Mouse (Mus musculus) ovary, postnatal 36 days (tissue): ENCODE results near the gene Gm49673.
"Not testable (repeated sequence)": the region's sequence is repeated elsewhere in the genome, so short reads cannot be mapped to it uniquely, and the experiment has no call there.

Source experiments
- DNase-seq: peaks from one replicate; pipeline ENCODE4 v3.0.0; 2022; ENCODE audit warnings: low spot score, mixed read lengths

The Gm49673 gene

DNA sequence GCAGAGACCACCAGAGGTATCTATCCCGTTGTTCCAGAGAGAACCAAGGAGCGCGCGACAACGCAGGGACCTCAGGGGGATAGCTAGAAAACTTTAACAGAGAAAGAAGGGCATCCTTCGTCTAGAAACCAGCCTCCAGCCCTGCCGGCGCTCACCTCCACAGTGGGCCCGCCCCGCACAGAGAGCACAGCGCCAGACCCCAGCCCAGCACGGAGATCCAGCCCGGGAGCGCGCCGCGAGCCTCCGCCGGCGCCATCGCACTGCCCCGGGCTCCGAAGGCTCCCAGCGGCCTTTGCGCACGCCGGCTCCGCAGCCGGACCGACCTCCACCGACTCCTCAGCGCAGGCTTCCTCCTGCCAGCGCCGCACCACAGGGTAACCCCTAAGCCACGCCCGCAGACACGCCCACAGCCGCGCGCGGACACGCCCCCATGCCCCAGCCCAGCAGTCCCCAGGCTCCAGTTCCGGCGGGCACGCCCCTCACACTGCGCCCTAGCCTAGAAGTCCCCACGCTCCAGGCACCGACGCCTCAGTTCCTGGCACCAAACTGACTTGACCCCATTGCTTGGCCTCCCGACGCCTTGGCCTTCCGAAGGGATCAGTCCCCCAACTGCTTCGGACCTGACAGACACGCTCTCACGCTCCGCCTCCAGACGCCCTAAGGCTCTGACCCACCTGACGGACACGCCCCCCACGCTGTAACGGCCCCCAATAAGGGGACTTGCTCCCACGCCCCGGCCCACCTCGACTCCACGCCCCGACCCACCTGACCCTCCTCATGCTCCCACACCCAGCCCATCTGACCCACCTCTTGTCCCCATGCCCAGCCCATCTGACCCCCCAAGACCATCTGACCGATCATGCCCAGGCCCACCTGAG is at the start of gene Gm49673, which contains the start of gene Rnaset2a:
Gene Gm49673 (minus strand): TSS at position 350 of the 878 bp plus-strand sequence.
Gene Rnaset2a (minus strand): TSS at position 659 of the 878 bp plus-strand sequence.
- DNase-seq, result peak; percentile 52

GRCm38 (mm10) chr17:8195685-8196376 is 48.2 kb upstream of the Gm49673 start:
- DNase-seq, result no peak

DNA sequence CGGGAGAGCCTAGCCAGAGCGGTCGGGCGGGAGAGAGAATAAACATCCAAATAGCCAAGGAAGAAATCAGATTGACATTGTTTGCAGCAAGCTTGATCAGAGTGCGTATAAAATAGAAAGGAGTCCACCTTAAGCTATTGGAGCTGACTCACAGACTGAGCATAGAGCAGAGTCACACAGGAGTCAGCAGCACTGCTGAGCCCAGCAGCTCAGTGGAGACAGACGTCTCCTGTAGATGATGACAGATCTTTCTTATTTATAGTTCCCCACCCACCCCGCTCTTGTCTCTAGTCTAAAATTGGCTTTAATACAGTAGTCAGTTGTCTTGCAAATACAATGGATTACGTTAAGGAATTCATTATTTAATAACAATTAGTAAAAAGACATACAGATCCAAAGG is 46.1 kb upstream of the Gm49673 start:
- no peak for DNase-seq

DNA sequence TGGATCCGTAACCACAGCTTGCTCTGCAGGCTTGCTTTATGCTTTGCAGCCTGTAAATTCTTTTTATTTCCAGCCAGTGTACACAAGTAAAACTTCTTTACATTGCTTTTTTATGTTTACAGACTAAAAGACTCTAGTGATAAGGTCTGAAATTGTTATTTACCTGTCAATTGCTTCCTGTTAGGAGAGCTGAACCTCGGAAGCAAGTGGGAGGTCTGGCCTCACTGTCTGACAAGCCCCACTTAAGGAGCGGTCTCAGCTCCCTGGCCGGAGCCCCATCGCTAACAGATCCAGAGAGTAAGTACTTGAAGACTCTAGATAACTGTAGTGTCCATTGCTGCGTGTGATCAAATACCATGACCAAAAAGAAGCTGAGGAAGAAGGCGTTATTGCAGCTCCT is 36.6 kb upstream of the Gm49673 start:
- no peak for DNase-seq

DNA sequence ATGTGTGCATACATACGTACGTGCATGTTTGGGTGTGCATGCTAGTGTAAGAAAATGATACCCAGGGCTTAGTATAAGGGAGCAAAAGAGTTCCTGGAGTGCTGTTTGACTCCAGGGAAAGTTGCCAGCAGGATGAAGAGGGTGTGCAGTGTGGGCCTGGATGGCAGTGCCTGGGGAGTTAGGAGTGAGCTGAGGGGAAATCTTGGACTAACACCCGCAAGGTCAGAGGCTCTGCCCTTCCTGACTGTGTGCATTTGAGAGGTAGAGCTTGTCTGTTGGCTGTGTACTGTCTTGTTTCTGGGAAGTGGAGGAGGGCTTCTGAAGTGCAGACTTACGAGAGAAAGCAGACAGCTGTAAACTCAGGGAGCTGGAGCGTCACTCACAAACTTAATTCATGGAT is 36.2 kb upstream of the Gm49673 start:
- no peak for DNase-seq

DNA sequence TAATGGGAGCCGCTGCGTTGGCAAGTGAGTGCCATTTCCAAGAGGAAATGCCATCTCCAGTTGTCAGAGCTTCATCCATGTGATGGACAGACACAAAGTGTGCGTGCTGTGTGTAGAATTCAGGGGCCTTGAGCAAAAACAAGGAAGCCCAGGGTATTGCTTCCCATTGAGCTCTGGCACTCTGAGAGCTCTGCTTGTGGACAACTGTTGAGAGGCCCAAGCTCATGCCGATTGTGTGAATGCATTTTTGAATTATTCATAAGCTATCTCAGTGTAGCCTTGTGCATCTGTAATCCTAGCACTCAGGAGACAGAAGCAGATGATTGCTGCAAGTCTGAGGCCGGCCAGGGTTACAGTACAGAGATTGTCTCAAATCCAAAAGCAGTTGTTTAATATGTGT is 29.5 kb upstream of the Gm49673 start:
- DNase-seq, result no peak

GRCm38 (mm10) chr17:8171081-8171480 is 23.5 kb upstream of the Gm49673 start:
- DNase-seq, result no peak

DNA sequence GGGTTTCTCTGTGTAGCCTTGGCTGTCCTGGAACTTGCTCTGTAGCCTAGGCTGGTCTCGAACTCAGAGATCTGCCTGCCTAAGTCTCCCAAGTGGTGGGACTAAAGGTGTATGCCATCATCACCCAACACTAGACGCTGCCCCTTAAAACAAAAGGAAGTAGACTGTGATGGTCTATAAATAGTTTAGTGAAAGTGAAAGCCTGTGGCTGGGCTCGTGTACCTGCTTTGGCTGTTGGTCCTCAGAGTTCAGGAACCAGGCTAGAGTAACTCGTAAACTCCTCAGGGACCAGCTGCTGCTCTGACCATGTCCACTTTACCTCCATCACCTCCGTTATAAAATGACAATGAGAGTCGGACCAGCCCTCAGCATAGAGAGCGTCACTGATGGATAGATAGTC is 22.7 kb upstream of the Gm49673 start:
- DNase-seq, result no peak

DNA sequence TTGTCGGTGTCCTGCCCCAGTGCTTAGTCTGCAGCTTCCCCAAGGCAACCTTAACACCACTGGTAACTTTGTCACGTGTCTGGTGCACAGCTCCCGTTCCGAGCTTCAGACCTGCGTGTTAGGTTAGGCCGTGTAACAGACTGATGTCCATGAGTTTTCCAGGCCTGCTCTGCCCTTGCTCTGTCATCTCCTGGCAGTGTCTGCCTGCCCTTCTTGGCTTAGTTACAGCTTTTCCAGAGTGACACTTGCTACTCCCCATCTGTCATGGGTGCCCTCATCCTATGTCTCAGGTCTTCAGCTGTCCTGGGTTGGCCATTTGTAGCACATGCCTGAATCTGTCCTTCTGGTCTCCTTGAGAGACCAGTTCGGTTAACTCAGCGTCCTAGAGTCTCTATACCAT is 19.8 kb upstream of the Gm49673 start:
- DNase-seq, result not testable (repeated sequence)

DNA sequence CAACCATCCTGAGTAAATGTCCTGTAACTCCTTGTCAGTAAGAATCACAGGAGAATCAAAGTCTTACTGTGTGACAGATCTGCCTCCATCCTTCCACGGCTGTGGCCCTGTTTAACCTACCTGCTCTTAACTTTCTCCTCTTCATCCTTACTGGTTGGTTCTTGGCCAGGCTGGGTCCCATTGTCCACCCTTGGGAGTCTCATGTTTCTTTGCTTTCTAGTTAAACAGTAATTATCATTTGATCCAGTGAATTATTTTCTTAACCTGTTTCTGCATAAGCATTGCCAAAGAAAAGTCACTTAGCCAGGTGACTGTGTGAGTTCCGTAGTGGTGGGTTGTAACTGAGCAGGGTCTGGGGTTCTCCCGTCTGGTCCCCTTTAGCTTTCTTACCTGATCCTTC is 18.9 kb upstream of the Gm49673 start:
- not testable (repeated sequence) for DNase-seq

DNA sequence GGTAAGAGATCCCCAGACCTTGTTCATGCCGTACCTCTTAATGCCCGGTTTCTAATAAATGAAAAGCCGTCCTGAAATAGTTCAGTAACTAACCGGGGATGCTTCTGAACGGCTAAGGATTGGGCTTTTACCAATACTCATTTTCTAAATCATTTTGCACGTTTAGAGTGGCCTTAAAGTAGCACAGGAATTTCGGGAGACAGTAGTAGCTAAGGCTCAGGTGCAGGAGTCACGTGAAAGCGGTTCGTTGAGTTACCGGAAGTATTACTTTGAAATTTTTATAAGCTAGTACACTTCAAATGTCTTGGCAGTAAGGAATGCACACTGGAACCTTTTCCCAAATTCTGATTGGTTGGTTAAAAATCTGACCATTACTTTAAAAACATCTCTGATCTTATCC is 18.4 kb upstream of the Gm49673 start:
- not testable (repeated sequence) for DNase-seq

GRCm38 (mm10) chr17:8165608-8165945 is 18.0 kb upstream of the Gm49673 start:
- peak; percentile 48 for DNase-seq

DNA sequence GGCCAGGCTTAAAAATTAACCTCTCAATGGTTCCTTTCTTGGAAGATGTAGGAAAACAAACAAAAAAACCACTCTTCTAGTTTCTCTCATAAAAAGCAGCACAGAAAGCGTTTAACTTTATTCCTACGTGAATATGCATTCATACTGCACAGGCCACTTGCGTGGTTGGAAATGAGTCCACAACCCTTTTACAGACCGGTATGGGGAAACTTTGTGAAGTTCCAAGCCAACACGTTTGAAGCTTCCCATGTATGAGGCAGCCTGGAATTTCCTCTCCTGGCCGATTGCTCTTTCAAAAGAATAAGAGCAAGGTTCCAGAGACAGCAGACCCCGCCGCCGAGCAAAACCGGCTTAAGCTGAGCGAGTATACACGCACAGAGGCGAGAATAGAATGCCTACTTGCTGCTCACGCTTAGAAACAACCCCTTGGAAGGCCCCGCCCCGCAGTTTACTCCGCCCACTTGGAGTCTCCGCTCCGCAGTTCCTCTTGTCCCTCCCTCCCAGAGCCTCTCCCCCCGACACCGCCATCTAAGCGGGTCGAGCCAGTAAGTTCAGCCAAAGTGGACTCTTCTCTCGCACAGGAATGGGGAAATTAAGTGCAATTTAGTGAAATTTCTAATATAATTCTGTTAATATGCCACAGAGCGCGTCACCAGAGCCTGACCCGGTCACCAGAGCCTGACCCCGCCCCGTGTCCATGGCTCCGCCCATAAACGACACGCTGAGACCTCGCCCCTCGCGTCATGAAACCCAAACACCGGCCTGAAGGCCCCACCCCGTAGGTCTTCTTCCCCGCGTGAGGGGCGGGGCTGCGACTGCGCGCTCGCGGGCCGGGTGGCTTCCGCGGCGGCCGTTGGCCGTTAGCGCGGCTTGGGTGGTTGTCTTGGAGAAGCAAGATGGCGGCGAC is 17.4 kb upstream of the Gm49673 start, which contains the start of gene Fgfr1op:
Gene Fgfr1op (plus strand): TSS at position 801 of the 907 bp plus-strand sequence.
- peak; percentile 68 for DNase-seq

DNA sequence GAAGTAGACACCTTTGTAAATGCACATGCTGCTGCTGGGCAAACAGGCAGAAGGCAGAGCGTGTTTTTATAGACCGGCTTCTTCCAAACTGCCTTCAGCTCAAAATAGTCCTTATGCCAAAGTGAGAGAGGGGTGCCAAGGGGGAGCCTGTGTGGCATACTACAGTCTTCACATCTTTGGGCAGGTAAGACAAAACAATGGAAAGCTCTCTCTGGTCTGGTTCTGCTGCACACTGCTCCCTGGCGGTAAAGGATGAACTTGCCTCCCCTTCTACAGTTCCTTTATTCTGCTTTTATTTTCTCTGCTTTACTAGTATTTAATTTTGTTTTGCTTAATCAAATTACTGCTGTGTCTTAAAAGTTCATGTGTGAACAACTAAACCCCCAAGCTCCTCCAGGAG is 13.4 kb upstream of the Gm49673 start:
- DNase-seq, result peak; percentile 31

GRCm38 (mm10) chr17:8158627-8159026 is 11.0 kb upstream of the Gm49673 start:
- not testable (repeated sequence) for DNase-seq

DNA sequence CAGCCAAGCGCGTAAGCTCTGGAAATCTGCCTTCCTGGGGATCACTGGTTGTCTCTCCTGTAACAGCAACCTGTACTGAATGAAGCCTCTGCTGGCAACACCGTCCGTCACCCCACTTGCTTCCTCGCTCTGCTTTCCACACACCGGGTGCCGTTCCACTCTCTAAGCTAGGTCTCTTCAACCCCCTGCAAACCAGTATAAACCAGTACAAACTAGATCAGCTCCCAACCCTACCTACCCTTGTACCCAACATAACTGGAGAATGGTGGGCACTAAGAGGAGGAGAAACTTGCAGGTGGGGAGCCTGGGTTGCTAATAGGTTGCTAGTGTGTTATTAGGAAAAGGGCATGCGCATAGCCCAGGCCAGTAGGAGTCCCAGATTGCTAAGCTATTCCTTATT is 8.4 kb upstream of the Gm49673 start:
- DNase-seq, result not testable (repeated sequence)

DNA sequence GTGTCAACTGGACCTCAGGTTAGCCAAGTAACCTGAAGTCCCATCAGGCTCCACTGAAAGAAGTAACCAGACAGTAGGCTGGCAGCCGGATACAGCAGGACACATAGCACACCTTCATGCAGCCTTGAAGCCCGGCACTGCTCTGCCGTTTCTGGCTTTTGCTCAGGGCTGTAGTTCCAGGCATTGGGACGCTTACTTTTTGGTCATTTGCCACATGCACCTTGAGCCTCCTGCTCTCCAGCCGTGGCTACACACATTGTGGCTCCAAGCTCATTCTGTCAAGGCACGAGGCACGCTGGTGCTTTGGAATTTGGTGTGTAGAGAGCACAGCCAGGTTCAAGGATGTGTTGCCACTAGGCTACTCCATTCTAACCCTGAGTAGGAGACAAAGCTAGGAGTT is 7.4 kb upstream of the Gm49673 start:
- DNase-seq, result not testable (repeated sequence)

- DNase-seq, result not testable (repeated sequence)
These were observed 657 bp downstream of the Gm49673 start for GRCm38 (mm10) chr17:8146931-8147330.

GRCm38 (mm10) chr17:8143802-8144673 is 3.5 kb downstream of the Gm49673 start:
- not testable (repeated sequence) for DNase-seq

DNA sequence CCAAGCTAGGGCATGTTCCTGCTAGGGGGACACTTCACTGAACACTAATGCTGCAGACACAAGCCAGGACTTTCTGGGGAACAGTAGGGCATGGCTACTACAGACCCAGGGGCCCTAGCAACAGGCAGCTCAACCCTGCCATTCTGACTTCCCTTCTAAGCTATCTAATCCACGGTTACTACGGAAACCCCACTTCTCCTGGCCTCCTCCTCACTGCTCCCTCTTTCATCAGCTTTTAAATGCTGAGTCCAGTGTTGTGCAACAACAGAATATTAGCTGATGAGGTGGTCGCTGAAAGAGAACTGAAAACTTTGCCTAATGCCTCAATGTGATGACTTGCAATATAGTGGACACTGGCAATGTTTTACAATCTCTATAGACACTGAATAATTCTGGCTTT is 7.4 kb downstream of the Gm49673 start:
- not testable (repeated sequence) for DNase-seq

- DNase-seq, result not testable (repeated sequence)
These were observed 9.5 kb downstream of the Gm49673 start for GRCm38 (mm10) chr17:8138116-8138515.
